In the genomic region with DNA sequence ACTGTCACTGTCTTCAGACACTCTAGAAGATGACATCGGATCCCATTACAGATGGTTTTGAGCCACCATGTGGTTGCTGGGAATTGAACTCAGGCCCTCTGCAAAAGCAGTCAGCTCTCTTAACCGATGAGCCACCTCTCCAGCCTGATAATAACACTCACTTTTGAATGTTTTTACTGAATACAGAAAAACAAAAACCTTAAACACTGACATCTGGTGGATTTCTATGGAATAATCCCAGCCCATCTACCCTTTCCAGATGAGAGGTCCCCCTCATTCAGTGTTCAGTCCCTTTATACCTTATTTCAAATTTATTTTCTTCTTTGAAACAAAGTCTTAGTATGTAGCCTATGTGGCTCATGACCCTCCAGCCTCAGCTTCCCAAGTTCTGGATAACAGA, we compare ENCODE assay signal across 18 mouse cellular contexts. TPM values are rescaled to one million over a fixed set of nuclear protein-coding genes. Genes with fewer than 3 reads are reported as not detected.
DNase-seq lines count a peak whose midpoint lies in the region; ATAC-seq and TF ChIP-seq lines count a peak whose summit lies in the region.
"Had no signal": no experiment of that assay in that cellular context is flagged by ENCODE, and none has a peak within 500 bp of the region (broad histone marks: within the 10 kb centered on the region; RNA-seq: fewer than 3 reads in every experiment).

No protein-coding gene starts in this region.

- in situ Hi-C loops in CH12.LX (cut with MboI; ENCODE audit: low pct_ligation_motif_present, low pct_unique_long_range_greater_than_20kb, low sequenced_read_pairs): no loop called here

- H3K4me2 ChIP-seq in CH12.LX (ENCODE audit: insufficient read depth, low read depth, poor library complexity, severe bottlenecking): no peak overlapping the region
- no peak overlapping the region for H3K4me2 ChIP-seq in neural tube, embryonic 15.5 days
- H3K4me2 ChIP-seq: intestine, embryonic 15.5 days; lung, embryonic 15.5 days had no signal

- dilution Hi-C loops in CH12.LX (cut with MboI; ENCODE audit: extremely low pct_ligation_motif_present, extremely low pct_unique_long_range_greater_than_20kb, low sequenced_read_pairs): no loop called here

- intact Hi-C loops in left cerebral cortex, adult 2 months (cut with DNase I): no loop called here

- H3K4me1 ChIP-seq in CH12.LX (ENCODE audit: control insufficient read depth in 1 of 2, insufficient read depth in 2 of 2): peaks cover 2 to 24% of the 10 kb centered on the region in 2 experiments; a peak in 3 of 4 replicates
- no peaks in the 10 kb centered on the region for H3K4me1 ChIP-seq in neural tube, embryonic 15.5 days
- H3K4me1 ChIP-seq: intestine, embryonic 15.5 days; lung, embryonic 15.5 days had no signal

- 0 out of 2 replicates have a peak, but pooled peaks have one; percentile 41 for ATAC-seq in frontal cortex, adult (ENCODE audit: low TSS enrichment)
- no peak for ATAC-seq in neural tube, embryonic 15.5 days (ENCODE audit: low FRiP score)
- ATAC-seq: CD4-positive, CD25-positive, alpha-beta regulatory T cell, adult 4 months; intestine, embryonic 15.5 days had no signal

- peaks cover 86% of the 10 kb centered on the region for H3K79me2 ChIP-seq in CH12.LX (replicated peaks; ENCODE audit: control insufficient read depth, extremely low read depth, insufficient read depth, poor library complexity, severe bottlenecking)

- H3K27ac ChIP-seq in left cerebral cortex, adult 2 months: no peak overlapping the region
- H3K27ac ChIP-seq in CH12.LX (ENCODE audit: insufficient read depth, low read depth): no peak overlapping the region
- H3K27ac ChIP-seq in neural tube, embryonic 15.5 days (replicated peaks): no peak overlapping the region
- H3K27ac ChIP-seq: intestine, embryonic 15.5 days; lung, embryonic 15.5 days had no signal

- no peak overlapping the region for H3K4me3 ChIP-seq in left cerebral cortex, adult 2 months
- no peak overlapping the region for H3K4me3 ChIP-seq in CH12.LX (replicated peaks in 1 of 3; ENCODE audit: low read depth in 2 of 3, low read length in 2 of 3, poor library complexity in 1 of 3)
- H3K4me3 ChIP-seq in neural tube, embryonic 15.5 days (replicated peaks): no peak overlapping the region
- H3K4me3 ChIP-seq: erythroblast, embryonic 14.5 days; intestine, embryonic 15.5 days; lung, embryonic 15.5 days; myocyte had no signal

- peak; percentile 55 for TF ChIP-seq CTCF in left cerebral cortex, adult 2 months (IDR thresholded peaks at IDR 0.05)
- TF ChIP-seq CTCF in CH12.LX (conservative IDR thresholded peaks at IDR 0.05 in 1 of 2, IDR thresholded peaks at IDR 0.05 in 1 of 2; ENCODE audit: low read depth in 2 of 2, low read length in 2 of 2): peak in 1 of 2 experiments; percentile 33; a peak in 2 of 4 replicates

- DNase-seq in frontal cortex, postnatal 25 days (ENCODE audit: low spot score in 2 of 2): no peak
- DNase-seq in left cerebral cortex, adult 2 months (ENCODE audit: extremely low spot score in 1 of 2, low spot score in 2 of 2): no peak
- DNase-seq in left cerebral cortex, adult 11 months (ENCODE audit: low spot score): no peak
- peak; percentile 17 for DNase-seq in CH12.LX (ENCODE audit: extremely low read depth)
- peak; percentile 7 for DNase-seq in brain, adult 2 months (ENCODE audit: low read depth, low spot score)
- no peak for DNase-seq in adrenal gland, postnatal 10 days
- DNase-seq: adrenal gland, adult 2 months; cerebellum, postnatal 36 days; kidney, postnatal 4 days; right cerebral cortex, postnatal 4 days; thymus, postnatal 25 days had no signal

- H3K36me3 ChIP-seq in CH12.LX (replicated peaks in 1 of 2; ENCODE audit: control insufficient read depth in 1 of 2, insufficient read depth in 1 of 2, low read length in 1 of 2): peaks cover 8 to 67% of the 10 kb centered on the region in 2 experiments
- no peaks in the 10 kb centered on the region; the same call in 1 of the 2 replicates for H3K36me3 ChIP-seq in neural tube, embryonic 15.5 days
- H3K36me3 ChIP-seq: intestine, embryonic 15.5 days had no signal

- H3K9me3 ChIP-seq in CH12.LX (replicated peaks; ENCODE audit: low read length): no peaks in the 10 kb centered on the region
- H3K9me3 ChIP-seq in neural tube, embryonic 15.5 days (replicated peaks): no peaks in the 10 kb centered on the region
- H3K9me3 ChIP-seq: intestine, embryonic 15.5 days; lung, embryonic 15.5 days had no signal

- 73% methylated on average over 2 of the region's 2 CpGs for WGBS in neural tube, embryonic 15.5 days

- no peaks in the 10 kb centered on the region for H3K27me3 ChIP-seq in CH12.LX (replicated peaks)
- H3K27me3 ChIP-seq in neural tube, embryonic 15.5 days (replicated peaks): no peaks in the 10 kb centered on the region
- H3K27me3 ChIP-seq: intestine, embryonic 15.5 days; lung, embryonic 15.5 days had no signal

- TF ChIP-seq RAD21 in CH12.LX (IDR thresholded peaks at IDR 0.05; ENCODE audit: low read depth, low read length): no peak

- no peak for TF ChIP-seq POLR2A in CH12.LX (IDR thresholded peaks at IDR 0.05; ENCODE audit: low read depth, low read length)

- H3K9ac ChIP-seq in CH12.LX (ENCODE audit: insufficient read depth, low read depth): no peak overlapping the region
- H3K9ac ChIP-seq in neural tube, embryonic 15.5 days (replicated peaks): no peak overlapping the region
- H3K9ac ChIP-seq: intestine, embryonic 15.5 days; lung, embryonic 15.5 days had no signal

- TF ChIP-seq EP300 in CH12.LX (IDR thresholded peaks at IDR 0.05; ENCODE audit: low read length): no peak

TF ChIP-seq in CH12.LX, 34 proteins besides CTCF, POLR2A, EP300 and RAD21:
- TF ChIP-seq NRF1 (IDR thresholded peaks at IDR 0.05; ENCODE audit: low read depth, low read length): no peak
- TF ChIP-seq RCOR1 (conservative IDR thresholded peaks at IDR 0.05; ENCODE audit: low read depth, low read length): no peak
- TF ChIP-seq POLR2AphosphoS2 (IDR thresholded peaks at IDR 0.05; ENCODE audit: low read depth, low read length): no peak
- TF ChIP-seq TBP (conservative IDR thresholded peaks at IDR 0.05; ENCODE audit: low read depth, low read length): no peak
- TF ChIP-seq ZNF384 (IDR thresholded peaks at IDR 0.05; ENCODE audit: low read depth, low read length): no peak
- TF ChIP-seq UBTF (IDR thresholded peaks at IDR 0.05; ENCODE audit: low read depth, low read length): no peak
- no peak for TF ChIP-seq PAX5 (IDR thresholded peaks at IDR 0.05; ENCODE audit: low read length)

RNA-seq across cellular contexts. Expression of gene Supt16, which starts 7.7 kb away (rescaled TPM):
- 10 to 100 TPM; 52.5 to 54.7 TPM for total RNA-seq in left cerebral cortex, adult 2 months (2021)
- total RNA-seq in CH12.LX (2012; rRNA removed): 64.8 and 81.7 TPM in 2 replicates
- 78.6 and 88.0 TPM in 2 replicates for total RNA-seq in CH12.LX (2014; rRNA removed)
- polyA plus RNA-seq in CH12.LX (2012; ENCODE audit: insufficient read length, low read depth): 110 and 114 TPM in 2 replicates
- polyA plus RNA-seq in neural tube, embryonic 15.5 days (2015; fragmentation: Nextera tagmentation; extraction: Ambion mirVana): 36.8 and 45.9 TPM in 2 replicates
- 10 to 100 TPM; 53.1 to 54.0 TPM for total RNA-seq in adrenal gland, postnatal 10 days (2021)

Comparison
In these comparisons a context has a peak if more than half of its experiments do, and no peak if none do; other contexts are left out.
1. DNase-seq: peak in CH12.LX (single experiment) and brain, adult 2 months (single experiment); none in frontal cortex, postnatal 25 days (0 of 2), left cerebral cortex, adult 2 months (0 of 2), left cerebral cortex, adult 11 months (single experiment) and adrenal gland, postnatal 10 days (single experiment).